Mouse (Mus musculus) heart, postnatal 25 days (tissue): Measurements from ENCODE around the gene Htr1d. TPM values are rescaled to one million over a fixed set of nuclear protein-coding genes. Genes with fewer than 3 reads are reported as not detected.

ENCODE experiments used
- DNase-seq: peaks from one replicate; pipeline ENCODE4 v3.0.0; 2022; ENCODE audit warnings: low spot score
- intact Hi-C: fragments of 180-260 bp; cut with DNase I; formaldehyde crosslinking; loops from one replicate; pipeline ENCODE4 v1.15.1; 2025
- total RNA-seq, 2 experiments: library from RNA; stranded (reverse); gene quantifications; 2 replicates each; pipeline ENCODE4 v1.2.3; 2021

Htr1d gene
- total RNA-seq, 2 experiments from 2014 or later, result not detected

DNA sequence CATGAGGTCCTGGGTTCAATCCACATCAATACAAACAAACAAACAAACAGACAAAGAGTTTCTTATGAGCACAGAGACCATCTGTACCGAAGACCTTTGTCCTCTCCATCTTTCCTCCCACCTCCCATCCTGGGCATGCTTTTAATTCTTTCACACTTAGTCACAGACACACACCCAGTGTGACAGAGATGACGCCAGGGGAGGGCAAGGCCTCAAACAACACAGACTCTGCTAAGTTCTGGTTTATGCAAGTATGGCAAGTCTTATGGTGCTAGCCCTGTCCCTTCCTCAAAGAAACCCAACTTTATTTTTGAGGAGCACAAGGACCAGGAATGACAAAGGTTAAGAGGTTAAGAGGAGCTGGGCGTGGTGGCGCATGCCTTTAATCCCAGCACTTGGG, 26.9 kb downstream of the Htr1d start:
- intact Hi-C loops, result no loop called here
- no peak for DNase-seq

DNA sequence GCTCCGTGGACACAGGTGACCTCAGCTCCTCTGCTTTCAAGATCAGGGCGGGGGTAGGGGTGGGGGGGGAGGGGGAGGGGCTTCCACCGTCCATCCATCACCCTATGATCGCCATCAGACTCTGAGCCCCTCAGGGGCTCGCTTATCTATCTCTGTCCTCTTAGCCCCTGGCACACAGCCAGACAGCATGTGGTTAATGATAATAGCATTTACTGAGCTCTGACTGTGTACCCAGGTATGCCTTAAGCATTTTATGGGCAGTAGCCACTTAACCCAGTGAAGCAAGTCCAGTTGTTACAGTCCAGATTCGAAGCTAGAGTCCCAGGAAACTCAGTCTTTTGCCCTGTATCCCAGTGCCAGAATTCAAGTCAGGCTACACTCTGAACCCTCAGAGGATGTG, 28.2 kb downstream of the Htr1d start:
- intact Hi-C loops, result no loop called here
- DNase-seq, result no peak

DNA sequence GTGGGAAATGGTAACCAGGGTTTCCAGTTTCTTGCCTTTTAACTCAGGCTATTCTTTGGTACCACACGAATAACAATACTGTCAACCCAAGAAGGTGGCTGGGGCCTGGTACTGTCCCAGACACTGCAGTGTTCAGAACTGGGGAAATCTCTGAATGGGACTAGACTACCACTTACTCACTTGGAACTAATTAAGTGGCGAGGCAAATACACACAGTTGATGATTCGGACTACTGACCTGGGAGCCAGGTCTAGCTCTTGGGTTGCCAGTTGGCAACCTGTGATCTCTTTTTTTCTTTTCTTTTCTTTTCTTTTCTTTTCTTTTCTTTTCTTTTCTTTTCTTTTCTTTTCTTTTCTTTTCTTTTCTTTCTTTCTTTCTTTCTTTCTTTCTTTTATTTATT, 29.0 kb downstream of the Htr1d start:
- no peak for DNase-seq
- intact Hi-C loops, result no loop called here

DNA sequence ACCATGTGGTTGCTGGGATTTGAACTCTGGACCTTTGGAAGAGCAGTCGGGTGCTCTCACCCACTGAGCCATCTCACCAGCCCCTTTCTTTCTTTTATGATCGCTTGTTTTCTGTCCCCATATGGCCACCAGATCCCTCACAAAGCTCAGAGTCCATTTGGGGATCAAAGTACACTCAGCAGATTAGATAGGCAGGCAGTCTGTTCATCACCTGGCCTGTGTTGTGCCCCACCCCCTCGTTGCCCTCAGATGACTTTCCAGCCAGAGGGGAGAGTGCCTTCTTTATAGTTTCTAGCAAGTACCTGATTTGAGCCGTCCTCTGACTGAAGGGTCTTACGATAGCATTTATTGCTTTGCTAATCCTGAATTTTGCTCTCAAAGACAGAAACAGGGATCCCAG, 29.5 kb downstream of the Htr1d start:
- no peak for DNase-seq
- intact Hi-C loops, result no loop called here

DNA sequence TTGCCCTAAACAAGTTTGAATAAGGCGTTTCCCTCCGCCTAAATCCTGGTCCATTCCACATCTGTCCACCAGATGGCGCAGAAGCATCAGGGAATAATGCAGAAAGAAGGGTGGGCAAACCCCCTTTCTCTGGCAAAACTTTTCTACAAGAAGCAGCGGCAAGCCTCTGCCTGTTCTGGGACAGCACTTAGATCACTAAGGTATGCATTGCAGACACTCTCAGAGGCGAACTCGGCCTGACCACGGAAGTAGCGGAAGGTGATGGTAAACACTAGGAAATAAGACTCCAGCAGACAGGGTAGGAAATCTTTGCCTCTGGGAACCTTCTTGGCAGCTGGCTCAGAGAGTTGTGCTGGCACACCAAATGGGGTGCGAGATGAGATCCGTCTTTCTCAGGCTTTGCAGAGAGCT, 31.5 kb downstream of the Htr1d start:
- intact Hi-C loops, result loop anchor here (1.0 kb wide), 2 partner anchors 71 to 166 kb away; no protein-coding TSS in a partner anchor
- peak; percentile 38 for DNase-seq

DNA sequence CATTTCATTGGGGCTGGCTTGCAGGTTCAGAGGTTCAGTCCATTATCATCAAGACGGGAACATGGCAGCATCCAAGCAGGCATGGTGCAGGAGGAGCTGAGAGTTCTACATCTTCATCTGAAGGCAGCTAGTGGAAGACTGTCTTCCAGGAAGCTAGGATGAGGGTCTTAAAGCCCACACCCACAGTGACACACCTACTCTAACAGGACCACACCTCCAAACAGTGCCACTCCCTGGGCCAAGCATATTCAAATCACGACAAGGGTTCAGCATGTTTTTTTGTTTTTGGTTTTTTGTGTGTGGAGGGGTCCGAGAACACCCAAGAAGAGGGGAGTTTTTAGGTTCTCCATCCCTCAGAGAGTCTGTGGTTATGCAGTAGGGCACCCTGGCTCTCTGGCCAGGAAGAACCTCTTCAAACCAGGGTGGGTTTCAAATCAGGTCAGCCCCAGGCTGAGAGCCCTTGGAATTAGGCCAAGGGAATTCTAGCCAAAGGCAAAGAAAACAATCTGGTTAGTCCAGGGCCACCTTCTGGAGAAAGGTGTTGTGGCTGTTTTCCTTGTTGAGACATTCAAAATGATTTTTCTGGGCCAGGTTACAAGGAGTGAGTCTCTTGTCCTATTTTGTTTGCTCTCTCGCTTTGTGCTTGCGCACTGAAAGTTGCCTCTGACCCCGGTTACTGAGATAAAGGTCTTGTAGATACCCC, 33.3 kb downstream of the Htr1d start:
- intact Hi-C loops, result no loop called here

DNA sequence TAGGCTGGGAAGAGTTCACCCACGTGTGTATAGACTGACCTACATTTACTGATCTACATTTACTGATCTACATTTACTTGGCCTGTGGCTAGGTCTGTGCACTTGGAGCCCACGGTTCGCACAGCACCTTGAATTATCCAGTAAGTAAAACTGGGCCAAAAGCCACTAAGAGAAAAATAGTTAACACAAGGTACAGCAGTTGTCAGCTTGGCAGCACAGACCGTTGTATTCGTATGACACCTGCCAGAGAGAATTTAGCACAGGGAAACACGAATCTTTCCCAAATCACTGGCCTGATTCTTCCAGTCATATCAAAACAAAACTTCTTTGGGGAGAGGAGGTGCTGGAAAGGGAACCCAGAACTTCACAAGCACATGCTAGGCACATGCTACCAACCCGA, 35.0 kb downstream of the Htr1d start:
- DNase-seq, result no peak
- intact Hi-C loops, result no loop called here

More for the DNA sequence above, 33.3 kb downstream of the Htr1d start:
- DNase-seq, result no peak

DNA sequence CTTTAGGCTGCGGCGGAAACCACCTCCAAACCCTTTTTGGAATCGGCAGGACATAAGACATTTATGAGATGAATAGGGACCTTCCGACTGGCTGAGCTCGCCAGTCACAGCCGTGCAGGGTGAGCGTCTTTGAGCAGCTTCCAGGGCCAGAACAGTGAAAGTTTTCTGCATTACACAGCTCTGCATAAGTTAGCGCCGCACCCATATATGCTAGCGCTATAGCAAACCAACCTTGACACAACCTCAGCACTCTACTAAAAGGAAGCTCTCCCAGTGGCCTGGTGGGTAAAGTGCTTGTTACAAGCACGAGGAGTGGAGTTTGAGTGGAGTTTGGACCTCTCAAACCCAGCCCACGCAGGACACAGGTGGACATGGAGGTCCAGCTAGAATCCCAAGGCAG, 35.9 kb downstream of the Htr1d start:
- intact Hi-C loops, result no loop called here
- no peak for DNase-seq

DNA sequence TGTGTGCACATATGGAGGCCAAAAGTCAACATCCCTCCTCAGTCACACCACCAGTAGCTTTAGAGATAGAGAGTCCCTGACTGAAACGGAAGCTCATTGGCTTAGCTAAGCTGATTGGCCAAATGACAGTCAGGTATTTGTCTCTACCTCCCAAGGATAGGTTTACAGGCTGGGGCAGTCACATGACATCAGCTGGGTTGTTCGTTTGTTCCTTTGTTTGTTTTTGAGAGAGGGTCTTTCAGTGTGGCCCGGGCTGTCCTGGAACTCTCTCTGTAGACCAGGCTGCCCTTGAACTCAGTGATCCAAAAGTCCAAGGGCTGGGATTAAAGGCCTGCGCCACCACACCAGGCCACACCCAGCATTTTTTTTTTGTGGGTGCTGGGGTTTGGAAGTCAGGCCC, 37.9 kb downstream of the Htr1d start:
- DNase-seq, result no peak
- intact Hi-C loops, result loop anchor here (10.0 kb wide), 1 partner anchor 316 kb away; the partner anchor contains the start of gene Id3

DNA sequence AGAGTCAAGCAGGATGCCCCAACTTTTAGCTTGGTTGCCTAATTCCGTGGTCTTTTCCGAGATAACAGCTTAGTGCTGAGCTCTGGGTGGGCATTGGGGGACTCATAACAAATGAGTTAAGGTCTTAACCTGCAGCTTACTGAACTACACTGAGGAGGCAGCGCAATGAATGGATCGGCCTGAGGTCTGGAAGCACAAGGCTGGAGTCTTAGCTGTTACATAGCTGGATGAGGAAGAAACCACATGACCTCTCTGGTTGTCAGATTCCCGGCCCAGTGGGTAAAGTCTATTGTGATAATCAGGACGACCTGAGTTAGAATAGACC, 38.4 kb downstream of the Htr1d start:
- intact Hi-C loops, result loop anchor here (2.0 to 10.0 kb wide), 2 partner anchors 141 to 317 kb away; partner anchors contain the start of genes Id3 and Kdm1a
- no peak for DNase-seq

DNA sequence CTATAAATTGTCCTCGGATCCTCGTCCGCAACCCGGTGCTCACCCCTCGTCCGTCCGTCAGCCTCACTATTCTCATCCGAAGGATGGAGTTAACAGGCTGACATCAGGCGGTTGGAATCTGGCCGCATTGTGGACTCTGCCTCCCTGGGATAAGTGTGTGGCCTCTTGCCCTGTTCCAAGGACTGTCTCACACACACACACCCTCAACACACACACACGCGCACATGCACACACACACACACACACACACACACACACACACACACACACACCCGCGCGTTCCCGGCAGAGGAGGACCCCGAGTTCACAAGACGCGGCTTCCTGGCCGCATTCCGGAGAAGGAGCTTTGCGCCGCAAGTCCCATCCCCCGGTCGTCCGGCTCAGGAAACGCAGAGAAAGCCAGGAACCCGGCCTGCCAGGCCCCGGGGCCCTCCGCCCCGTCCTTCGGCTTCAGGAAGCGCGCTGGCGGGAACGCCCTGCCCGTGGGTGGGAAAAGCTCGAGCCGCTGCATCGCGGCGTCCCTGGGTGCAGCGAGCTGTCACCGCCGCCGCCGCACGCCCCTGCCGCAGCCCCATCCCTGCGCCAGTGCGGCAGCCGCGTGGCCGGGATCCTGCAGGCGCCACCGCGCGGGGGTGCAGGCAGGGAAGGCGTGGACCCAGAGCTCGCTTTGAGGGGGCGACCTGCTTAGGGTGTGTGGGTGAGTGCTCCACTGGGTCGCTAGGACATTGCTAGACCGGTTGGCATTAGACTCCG, 38.9 kb downstream of the Htr1d start, which contains the start of gene 6030445D17Rik:
6030445D17Rik (plus strand) TSS at position 165 of the 753 bp plus-strand sequence.
- intact Hi-C loops, result loop anchor here (2.0 to 10.0 kb wide), 2 partner anchors 141 to 317 kb away; partner anchors contain the start of genes Id3 and Kdm1a
- DNase-seq, result peak; percentile 88

DNA sequence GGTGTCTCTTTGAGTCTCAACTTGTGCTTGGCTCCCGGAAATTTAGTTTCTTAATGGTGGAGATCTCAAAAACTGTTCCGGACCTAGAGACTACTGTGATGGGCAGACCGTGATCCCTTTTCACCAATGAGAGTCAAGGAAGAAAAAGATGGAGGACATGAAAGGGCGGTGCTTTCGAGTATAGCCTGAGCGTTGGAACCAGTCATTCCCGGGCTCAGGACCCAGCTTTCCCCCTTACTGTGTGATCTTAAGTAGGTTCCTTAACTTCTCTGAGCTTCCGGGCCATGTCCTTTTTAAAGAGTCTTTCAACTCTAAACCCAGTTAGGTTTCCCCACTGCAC, 39.5 kb downstream of the Htr1d start:
- DNase-seq, result no peak
- intact Hi-C loops, result loop anchor here (2.0 to 10.0 kb wide), 2 partner anchors 140 to 318 kb away; partner anchors contain the start of genes Id3 and Kdm1a

DNA sequence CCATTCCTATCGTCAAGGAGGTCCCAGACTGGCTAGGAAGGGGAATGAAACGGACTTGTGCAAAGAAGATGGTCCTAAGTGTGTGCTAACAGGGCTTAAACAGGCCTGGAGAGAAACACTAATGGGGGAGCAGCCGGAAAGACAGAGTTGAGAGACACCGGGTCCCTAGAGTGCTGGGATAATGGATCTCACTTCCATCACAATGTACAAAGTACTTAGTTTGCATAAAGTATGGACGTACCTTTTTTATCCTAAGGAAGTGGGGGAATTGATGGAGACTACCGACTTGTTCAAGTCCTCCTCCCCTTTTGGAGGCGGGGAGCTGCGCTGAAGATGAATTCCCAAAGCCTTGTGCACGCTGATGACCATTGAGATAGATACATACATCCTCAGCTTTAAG, 40.1 kb downstream of the Htr1d start:
- no peak for DNase-seq
- intact Hi-C loops, result loop anchor here (2.0 to 10.0 kb wide), 2 partner anchors 139 to 319 kb away; partner anchors contain the start of genes Id3 and Kdm1a

DNA sequence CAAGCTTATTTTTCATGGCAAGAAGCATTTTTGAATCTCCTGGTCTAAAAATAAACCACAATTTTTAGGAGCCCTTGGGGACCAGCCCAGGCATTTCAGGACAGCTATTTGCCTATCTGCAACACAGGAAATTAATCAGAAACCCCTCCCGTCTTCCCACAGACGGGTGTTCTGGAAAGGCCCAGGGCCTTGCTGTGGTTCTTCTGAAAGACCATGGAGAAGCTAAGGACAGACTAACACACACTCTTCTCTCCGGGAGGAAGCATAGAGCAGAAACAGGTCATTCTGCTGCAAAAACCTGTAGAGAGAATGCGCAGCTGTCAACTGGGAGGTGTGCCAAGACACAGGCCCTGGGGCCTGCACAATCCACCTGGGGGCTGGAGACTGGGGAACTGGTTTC, 42.9 kb downstream of the Htr1d start:
- peak; percentile 46 for DNase-seq
- intact Hi-C loops, result loop anchor here (10.0 kb wide), 1 partner anchor 321 kb away; the partner anchor contains the start of gene Id3

DNA sequence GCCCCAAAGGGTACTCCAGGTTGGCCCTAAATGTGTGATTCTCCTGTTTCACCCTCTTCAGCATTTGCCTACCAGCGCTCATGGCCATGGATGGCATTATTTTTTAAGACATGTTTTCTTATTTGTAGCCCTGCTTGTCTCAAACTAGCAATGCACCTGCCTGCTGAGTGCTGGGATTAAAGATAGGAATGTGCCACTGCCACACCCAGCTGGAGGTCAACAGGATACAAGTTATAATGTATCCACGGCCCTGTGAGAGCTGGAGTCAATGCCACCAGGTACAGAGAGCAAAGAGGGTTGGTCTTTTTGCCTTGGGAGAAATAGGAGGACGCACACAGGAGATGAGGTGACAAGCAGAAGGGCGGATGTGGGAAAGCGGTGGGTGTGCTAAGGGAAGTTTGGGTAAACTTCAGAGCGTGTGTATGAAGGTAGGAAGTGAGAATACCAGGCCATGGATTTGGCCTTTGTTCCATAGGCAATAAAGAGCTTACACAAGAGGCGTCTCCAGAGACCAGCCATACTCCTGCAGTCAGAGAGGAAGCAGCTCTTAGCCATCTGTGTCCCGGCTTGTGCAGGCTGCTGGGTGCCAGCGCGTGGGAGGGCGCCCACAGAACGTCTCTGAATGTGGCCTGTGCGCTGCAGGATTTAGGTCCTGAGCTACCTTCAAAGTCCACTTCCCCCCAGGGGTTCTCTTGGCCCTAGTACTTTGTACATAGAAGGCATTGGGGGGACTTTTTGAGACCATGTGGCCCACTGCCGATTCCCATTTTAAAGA, 45.4 kb downstream of the Htr1d start:
- DNase-seq, result no peak
- intact Hi-C loops, result loop anchor here (10.0 kb wide), 1 partner anchor 324 kb away; the partner anchor contains the start of gene Id3

DNA sequence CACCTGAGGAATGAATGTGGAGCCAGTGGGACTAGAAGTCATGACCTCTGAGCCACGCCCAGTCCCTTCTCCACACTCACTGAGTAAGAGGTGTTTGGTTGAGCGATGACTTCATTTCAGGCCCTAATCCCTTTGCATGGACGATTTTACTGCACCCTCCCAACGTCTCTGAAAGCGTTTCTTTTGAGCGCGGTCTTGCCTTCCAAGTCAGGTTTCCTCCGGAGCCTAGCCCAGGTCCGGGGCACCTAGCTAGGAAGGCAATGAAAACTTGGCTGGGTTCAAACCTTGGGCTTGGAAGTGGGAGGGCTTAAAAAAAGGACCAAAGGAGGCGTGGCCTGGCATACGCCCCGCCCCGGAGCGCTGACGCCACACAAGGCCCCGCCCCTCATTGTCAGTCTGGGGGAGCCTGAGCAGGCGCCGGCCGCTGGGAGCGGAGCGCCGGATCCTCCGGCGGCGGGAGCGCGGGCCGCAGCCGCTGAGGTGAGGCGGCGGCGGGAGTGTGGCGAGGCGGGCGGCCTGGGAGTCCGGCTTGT, 46.1 kb downstream of the Htr1d start, which contains the start of gene Luzp1:
Luzp1 (plus strand) TSS at position 391 of the 533 bp plus-strand sequence.
- intact Hi-C loops, result loop anchor here (10.0 kb wide), 1 partner anchor 325 kb away; the partner anchor contains the start of gene Id3
- peak; percentile 92 for DNase-seq

DNA sequence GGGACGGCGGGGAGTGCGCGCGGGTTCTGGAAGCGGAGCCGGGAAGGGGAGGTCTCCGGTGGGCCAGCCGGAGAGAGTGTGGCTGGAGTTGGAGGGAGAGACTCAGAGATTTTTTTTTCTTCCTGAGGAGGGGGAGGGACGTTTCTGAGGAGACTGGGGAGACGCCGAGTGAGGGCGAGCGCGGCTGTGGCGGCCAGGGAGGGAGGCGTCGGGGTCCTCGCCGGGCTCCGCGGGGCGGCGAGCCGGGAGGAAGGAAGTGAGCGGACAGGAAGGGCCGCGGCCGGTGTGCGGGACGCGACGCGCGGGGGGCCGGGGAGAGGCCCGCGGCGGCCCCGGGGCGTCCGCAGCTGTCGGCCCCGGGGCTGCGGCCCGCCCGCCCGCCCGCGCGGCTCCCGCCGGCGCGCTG, 46.6 kb downstream of the Htr1d start:
- DNase-seq, result no peak
- intact Hi-C loops, result loop anchor here (10.0 kb wide), 1 partner anchor 325 kb away; the partner anchor contains the start of gene Id3

DNA sequence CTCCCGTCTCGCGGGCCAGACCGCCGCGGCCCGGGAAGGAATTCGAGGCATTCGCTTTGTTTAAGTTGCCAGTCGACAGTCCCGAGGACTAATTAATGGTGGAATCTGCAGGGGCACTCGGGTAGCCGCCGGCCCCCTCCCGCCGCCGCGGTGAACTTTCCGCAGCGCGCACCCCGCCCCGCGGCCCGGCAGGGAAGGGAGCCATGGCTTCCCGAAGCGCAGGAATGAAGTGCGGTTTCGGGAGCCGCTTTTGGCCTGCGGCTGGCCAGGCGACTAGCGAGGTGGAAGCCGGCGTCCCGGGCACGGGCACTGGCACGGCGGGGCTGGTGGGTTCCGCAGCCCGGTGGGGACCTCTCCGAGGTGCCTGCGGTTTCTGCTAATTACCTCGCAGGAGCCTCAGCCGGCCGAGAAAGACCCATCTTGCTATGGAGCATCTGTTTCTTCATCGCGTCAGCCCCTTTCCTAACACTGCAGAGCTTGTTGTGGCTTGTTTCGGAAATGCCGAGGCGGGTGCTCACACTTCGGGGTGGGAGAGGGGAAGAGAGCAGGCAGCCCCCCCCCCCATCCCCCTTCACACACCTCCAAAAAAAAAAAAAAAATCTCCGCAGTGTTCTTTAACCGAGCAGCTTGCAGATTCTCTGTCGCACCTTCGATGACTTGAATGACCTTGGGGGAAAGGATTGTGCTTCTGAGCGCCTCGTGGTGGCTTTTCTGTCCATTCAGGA, 47.2 kb downstream of the Htr1d start:
- DNase-seq, result peak; percentile 30
- intact Hi-C loops, result no loop called here

DNA sequence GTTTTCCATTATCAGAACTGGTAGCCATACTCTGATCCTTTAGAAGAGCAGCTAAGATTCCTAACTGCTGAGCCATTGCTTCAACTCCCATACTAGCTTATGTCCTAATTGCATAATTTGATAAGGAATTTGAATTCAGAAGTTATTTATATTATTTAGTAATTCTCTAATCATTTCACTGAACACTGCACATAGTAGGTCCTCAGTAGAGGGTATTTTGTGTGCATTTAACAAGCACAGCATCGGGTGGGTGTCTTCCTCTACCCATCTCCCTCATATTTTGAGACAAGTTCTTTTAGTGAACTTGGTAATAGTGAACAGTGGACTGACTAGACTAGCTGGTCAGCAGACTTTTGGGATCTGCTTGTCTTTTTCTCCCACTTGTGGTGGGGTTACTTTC, 53.4 kb downstream of the Htr1d start:
- DNase-seq, result no peak
- intact Hi-C loops, result no loop called here
